Mouse (Mus musculus): ENCODE measurements around the gene Lclat1.

GRCm38 (mm10) chr17:73220746-73221145 lies 113.0 kb downstream of the Lclat1 start:
- no peak for TF ChIP-seq GABPA (IDR thresholded peaks at IDR 0.05; ENCODE audit: insufficient replicate concordance, low read depth, low read length)
- TF ChIP-seq POLR2A (IDR thresholded peaks at IDR 0.05; ENCODE audit: low read depth, low read length), result no peak

Data from CH12.LX (cell line).